Mouse (Mus musculus) G1E (cell line): Measurements from ENCODE around the gene Ghr. TPM values are rescaled to one million over a fixed set of nuclear protein-coding genes. Genes with fewer than 3 reads are reported as not detected.
A peak's percentile ranks its signal among the peaks of the same experiment; 100 is the strongest.

Experiments
- ATAC-seq: 2 replicates; pipeline ENCODE4 v1.8.0; 2016; ENCODE audit warnings: mild to moderate bottlenecking; ENCODE audit not compliant: insufficient number of reproducible peaks, poor library complexity, low FRiP score, severe bottlenecking; ENCODE audit errors: extremely low read depth
- DNase-seq: peaks from one replicate; pipeline ENCODE4 v3.0.0; 2012; ENCODE audit warnings: low spot score
- H3K27me3 ChIP-seq: 2 replicates; pipeline ENCODE4 v1.6.1; 2012; ENCODE audit warnings: mild to moderate bottlenecking, low read length, inconsistent platforms; ENCODE audit not compliant: insufficient read depth
- H3K36me3 ChIP-seq: replicated peaks from 2 replicates; pipeline ENCODE3; 2012; ENCODE audit warnings: mild to moderate bottlenecking, inconsistent platforms
- H3K4me1 ChIP-seq: 2 replicates; pipeline ENCODE4 v1.6.1; 2012; ENCODE audit warnings: low read depth, low read length, inconsistent platforms, mixed read lengths; ENCODE audit not compliant: insufficient read depth
- H3K4me3 ChIP-seq: 2 replicates; pipeline ENCODE4 v1.5.1; 2012; ENCODE audit warnings: low read depth, mild to moderate bottlenecking, inconsistent platforms, low read length, moderate library complexity, mixed read lengths
- H3K9me3 ChIP-seq: replicated peaks from 2 replicates; pipeline ENCODE4 v1.6.1; 2012; ENCODE audit warnings: inconsistent platforms
- CTCF ChIP-seq: IDR thresholded peaks from 2 replicates; pipeline ENCODE4 v1.5.1; 2012; ENCODE audit warnings: low read depth, low read length, inconsistent platforms, mixed read lengths
- GATA1 ChIP-seq: IDR thresholded peaks from 2 replicates; pipeline ENCODE4 v1.6.1; 2012; ENCODE audit warnings: borderline replicate concordance, low read length, inconsistent platforms, mixed read lengths
- GATA2 ChIP-seq: IDR thresholded peaks from 2 replicates; pipeline ENCODE4 v1.6.1; 2012; ENCODE audit warnings: low read depth, low read length, inconsistent platforms, borderline replicate concordance
- POLR2AphosphoS5 ChIP-seq: IDR thresholded peaks from 2 replicates; pipeline ENCODE4 v1.6.1; 2012; ENCODE audit warnings: low read depth, low read length, inconsistent platforms; ENCODE audit not compliant: insufficient replicate concordance
- TAL1 ChIP-seq: conservative IDR thresholded peaks from 2 replicates; pipeline ENCODE4 v1.6.1; 2012; ENCODE audit warnings: low read depth, low read length, inconsistent platforms, mixed read lengths
- polyA plus RNA-seq: library from polyadenylated mRNA; stranded (reverse); fragments of >175 nt; gene quantifications from 2 replicates; pipeline ENCODE4 v1.2.3, GENCODE M21; 2012
- total RNA-seq, 2 experiments: library from RNA; stranded (forward) in 1 of 2; stranded (reverse) in 1 of 2; fragments of 200-1000 nt in 1 of 2; fragments of >200 nt in 1 of 2; fragmentation: Nextera tagmentation in 1 of 2; gene quantifications; 2 replicates each; pipeline ENCODE4 v1.2.3; 2014 to 2017

Gene Ghr
- total and polyA plus RNA-seq, 3 experiments, result 0.66 TPM; not detected in 2

DNA sequence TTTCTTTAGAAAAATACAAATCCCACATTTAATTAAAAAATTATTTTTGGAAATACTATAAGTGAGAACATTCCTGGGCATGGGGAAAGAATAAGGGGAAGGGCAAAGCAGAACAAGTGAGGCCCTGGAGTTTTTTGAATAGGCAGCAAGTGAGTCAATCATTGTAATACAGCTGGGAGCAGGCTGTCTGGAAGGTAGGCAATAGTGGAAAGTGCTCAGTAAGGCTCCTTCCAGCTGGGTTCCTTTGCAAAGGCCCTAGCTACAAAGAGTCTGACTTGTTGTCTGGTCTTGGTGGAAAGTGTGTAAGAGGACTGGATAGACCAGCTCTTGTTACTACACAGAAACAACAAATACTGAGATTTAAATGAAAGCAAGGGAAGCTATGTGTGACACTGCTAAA is 194.3 kb downstream of the Ghr start:
- no peaks in the 10 kb centered on the region for H3K9me3 ChIP-seq
- no peak for DNase-seq
- TF ChIP-seq GATA1, result no peak
- no peak for TF ChIP-seq POLR2AphosphoS5
- TF ChIP-seq TAL1, result no peak
- no peak for TF ChIP-seq CTCF
- TF ChIP-seq GATA2, result no peak
- no peak for ATAC-seq
- H3K36me3 ChIP-seq, result no peaks in the 10 kb centered on the region
- H3K27me3 ChIP-seq, result no peaks in the 10 kb centered on the region; the same call in 1 of the 2 replicates
- H3K4me1 ChIP-seq, result no peaks in the 10 kb centered on the region
- no peak overlapping the region for H3K4me3 ChIP-seq

GRCm38 (mm10) chr15:3388485-3388884 is 194.8 kb downstream of the Ghr start:
- ATAC-seq (no peak), DNase-seq (no peak)
- no peak for TF ChIP-seq GATA1
- TF ChIP-seq TAL1, result no peak
- TF ChIP-seq POLR2AphosphoS5, result no peak
- no peak for TF ChIP-seq CTCF
- TF ChIP-seq GATA2, result no peak
- Histone ChIP-seq H3K4me1 (no peaks in the 10 kb centered on the region), H3K36me3 (no peaks in the 10 kb centered on the region), H3K4me3 (no peak overlapping the region), H3K27me3 (no peaks in the 10 kb centered on the region; the same call in 1 of the 2 replicates), H3K9me3 (no peaks in the 10 kb centered on the region)

GRCm38 (mm10) chr15:3383788-3384187 is 199.5 kb downstream of the Ghr start:
- no peaks in the 10 kb centered on the region for H3K9me3 ChIP-seq
- ATAC-seq (no peak), DNase-seq (no peak)
- H3K4me3 ChIP-seq, result no peak overlapping the region
- H3K4me1 ChIP-seq, result no peaks in the 10 kb centered on the region
- H3K36me3 ChIP-seq, result no peaks in the 10 kb centered on the region
- no peaks in the 10 kb centered on the region for H3K27me3 ChIP-seq
- TF ChIP-seq TAL1 (no peak), GATA1 (no peak), GATA2 (no peak), POLR2AphosphoS5 (no peak), CTCF (no peak)

- ATAC-seq (no peak), DNase-seq (no peak)
- Histone ChIP-seq H3K36me3 (no peaks in the 10 kb centered on the region), H3K9me3 (no peaks in the 10 kb centered on the region), H3K4me3 (no peak overlapping the region), H3K27me3 (no peaks in the 10 kb centered on the region), H3K4me1 (no peaks in the 10 kb centered on the region)
- TF ChIP-seq CTCF (no peak), GATA2 (no peak), POLR2AphosphoS5 (no peak), GATA1 (no peak), TAL1 (no peak)
These were observed 201.9 kb downstream of the Ghr start for GRCm38 (mm10) chr15:3381413-3381812.

- Histone ChIP-seq H3K9me3 (no peaks in the 10 kb centered on the region), H3K4me3 (no peak overlapping the region), H3K4me1 (no peaks in the 10 kb centered on the region), H3K27me3 (no peaks in the 10 kb centered on the region), H3K36me3 (no peaks in the 10 kb centered on the region)
- TF ChIP-seq TAL1, result no peak
- no peak for TF ChIP-seq POLR2AphosphoS5
- TF ChIP-seq GATA1, result no peak
- no peak for TF ChIP-seq CTCF
- no peak for TF ChIP-seq GATA2
- ATAC-seq (no peak), DNase-seq (no peak)
These were observed 214.9 kb downstream of the Ghr start for GRCm38 (mm10) chr15:3368261-3368832.

DNA sequence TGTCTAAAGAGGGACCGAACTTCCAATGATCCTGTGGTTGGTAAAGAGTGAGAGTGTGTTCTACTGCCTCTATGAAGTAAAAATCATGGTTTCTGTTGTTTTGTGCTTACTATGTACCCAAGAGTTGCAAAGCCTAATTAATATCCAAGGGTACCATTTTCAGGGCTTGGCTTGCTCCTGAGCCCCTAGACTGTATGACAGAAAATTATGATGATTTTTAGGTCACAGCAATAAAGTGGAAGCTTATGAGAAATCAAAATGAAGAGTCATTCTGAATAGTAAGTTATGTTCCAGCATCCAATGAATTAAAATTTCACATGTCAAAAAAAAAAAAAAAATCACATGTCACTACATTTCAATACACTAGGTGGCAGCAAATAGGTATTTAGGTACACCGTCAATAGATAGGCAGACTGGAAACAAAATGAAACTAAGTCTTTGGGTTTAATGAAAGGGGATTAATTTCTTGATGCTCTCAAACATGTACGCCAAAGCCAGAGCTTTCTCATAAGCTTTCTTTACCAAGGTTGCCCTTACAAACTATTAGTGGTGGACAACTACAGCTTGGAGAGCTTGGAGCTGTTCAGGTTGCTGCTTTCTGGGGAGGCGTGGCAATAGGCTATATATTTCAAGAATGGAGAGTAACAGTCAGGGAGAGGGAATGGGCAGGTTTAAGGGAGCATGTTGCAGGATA is 227.1 kb downstream of the Ghr start:
- peak; percentile 22; the same call in 1 of the 2 replicates for ATAC-seq
- Histone ChIP-seq H3K4me1 (no peaks in the 10 kb centered on the region), H3K9me3 (no peaks in the 10 kb centered on the region), H3K36me3 (no peaks in the 10 kb centered on the region), H3K27me3 (no peaks in the 10 kb centered on the region), H3K4me3 (no peak overlapping the region; the same call in 1 of the 2 replicates)
- no peak for DNase-seq
- no peak for TF ChIP-seq TAL1
- no peak for TF ChIP-seq GATA1
- no peak for TF ChIP-seq CTCF
- no peak for TF ChIP-seq GATA2
- no peak for TF ChIP-seq POLR2AphosphoS5
